Mouse (Mus musculus) layer of hippocampus, adult 2 months (tissue): ENCODE data around the gene Gm10518. TPM values are rescaled to one million over a fixed set of nuclear protein-coding genes. Genes with fewer than 3 reads are reported as not detected.

Experiments
- DNase-seq, 2 experiments: peaks; one replicate each; pipeline ENCODE4 v3.0.0; 2022; ENCODE audit warnings: low spot score in 2 of 2
- H3K27ac ChIP-seq: fragments of 200-600 bp; 2 replicates; pipeline ENCODE4 v1.8.1; 2022
- H3K4me3 ChIP-seq: fragments of 200-600 bp; 2 replicates; pipeline ENCODE4 v1.8.1; 2022; ENCODE audit warnings: mild to moderate bottlenecking
- CTCF ChIP-seq: fragments of 200-600 bp; conservative IDR thresholded peaks from 2 replicates; pipeline ENCODE4 v1.8.1; 2022; ENCODE audit warnings: antibody characterized with exemption, mild to moderate bottlenecking, moderate library complexity
- total RNA-seq, 2 experiments: library from RNA; stranded (reverse); gene quantifications; 2 replicates each; pipeline ENCODE4 v1.2.3; 2021

Gene Gm10518
- total RNA-seq, 2 experiments from 2014 or later, result not detected

DNA sequence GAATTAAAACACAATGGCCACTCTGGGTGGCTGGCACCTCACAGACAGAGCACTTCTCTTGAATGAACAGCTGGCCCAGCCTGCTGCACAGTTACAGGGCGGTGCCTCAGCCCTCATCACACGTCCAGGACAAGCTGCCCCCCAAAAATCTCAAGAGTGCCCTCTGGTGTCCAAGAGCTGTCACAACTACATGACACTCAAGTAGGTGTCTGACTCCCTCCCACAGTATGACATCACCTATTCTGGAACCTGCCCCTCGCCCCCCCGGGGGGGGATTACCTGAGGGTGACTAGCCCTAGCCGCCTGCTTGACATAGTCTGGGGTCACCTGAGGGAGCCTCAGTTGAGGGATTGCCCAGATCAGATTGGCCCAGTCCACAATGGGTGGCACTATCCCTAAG is 41.7 kb downstream of the Gm10518 start:
- peak; percentile 43 to 65 for DNase-seq
- Histone ChIP-seq H3K27ac (no peak overlapping the region), H3K4me3 (no peak overlapping the region)
- TF ChIP-seq CTCF, result peak; percentile 89

DNA sequence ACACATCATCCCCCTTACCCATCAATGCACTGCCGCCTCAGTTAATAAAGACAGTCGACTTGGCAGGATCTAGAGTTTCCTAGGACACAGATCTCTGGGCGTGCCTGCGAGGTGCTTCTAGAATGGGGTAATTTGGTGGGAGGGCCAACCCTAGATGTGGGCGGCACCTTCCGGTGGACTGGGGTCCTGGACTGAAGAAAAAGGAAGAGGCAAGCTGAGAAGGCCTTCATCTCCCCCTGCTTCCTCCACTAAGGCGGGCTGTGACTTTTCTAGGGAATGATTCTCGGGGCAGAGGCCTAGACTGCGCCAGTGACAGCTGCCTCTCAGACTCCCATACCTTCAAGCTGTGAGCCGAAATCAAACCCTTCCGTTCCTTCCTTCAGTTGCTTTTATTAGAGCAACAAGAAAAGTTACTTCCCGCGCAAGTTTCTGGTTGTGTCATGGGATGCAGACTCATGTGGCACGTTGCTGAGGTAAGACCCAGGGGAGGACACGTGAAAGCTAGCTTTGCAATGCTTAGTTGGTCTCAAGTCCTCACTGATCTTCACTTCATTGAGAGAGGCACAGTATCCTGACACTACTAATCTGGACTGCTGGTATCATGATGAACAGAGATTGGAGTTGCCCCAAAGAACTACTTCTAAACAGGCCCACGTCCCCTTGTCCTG is 42.8 kb downstream of the Gm10518 start:
- Histone ChIP-seq H3K27ac (no peak overlapping the region), H3K4me3 (no peak overlapping the region)
- no peak for DNase-seq
- no peak for TF ChIP-seq CTCF

DNA sequence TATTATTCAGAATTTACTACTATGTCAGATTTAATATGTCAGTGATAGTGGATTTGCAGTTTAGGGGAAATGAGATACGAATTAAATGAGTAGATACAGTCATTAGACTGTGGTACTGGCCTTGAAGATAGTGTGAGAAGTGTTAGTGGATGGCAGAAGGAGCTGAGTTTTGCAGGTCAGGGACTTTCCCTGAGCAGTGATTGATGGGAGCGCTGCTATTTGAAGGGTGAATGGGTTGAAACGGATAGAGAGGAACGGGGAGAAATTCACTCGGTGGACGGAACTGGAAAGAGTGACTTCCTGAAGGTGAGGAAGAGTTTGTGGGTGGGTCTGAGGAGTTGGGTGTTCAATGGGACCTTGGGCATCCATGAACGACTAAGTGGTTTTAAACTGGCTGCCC is 44.0 kb downstream of the Gm10518 start:
- Histone ChIP-seq H3K27ac (no peak overlapping the region), H3K4me3 (no peak overlapping the region)
- TF ChIP-seq CTCF, result no peak
- DNase-seq, result no peak

DNA sequence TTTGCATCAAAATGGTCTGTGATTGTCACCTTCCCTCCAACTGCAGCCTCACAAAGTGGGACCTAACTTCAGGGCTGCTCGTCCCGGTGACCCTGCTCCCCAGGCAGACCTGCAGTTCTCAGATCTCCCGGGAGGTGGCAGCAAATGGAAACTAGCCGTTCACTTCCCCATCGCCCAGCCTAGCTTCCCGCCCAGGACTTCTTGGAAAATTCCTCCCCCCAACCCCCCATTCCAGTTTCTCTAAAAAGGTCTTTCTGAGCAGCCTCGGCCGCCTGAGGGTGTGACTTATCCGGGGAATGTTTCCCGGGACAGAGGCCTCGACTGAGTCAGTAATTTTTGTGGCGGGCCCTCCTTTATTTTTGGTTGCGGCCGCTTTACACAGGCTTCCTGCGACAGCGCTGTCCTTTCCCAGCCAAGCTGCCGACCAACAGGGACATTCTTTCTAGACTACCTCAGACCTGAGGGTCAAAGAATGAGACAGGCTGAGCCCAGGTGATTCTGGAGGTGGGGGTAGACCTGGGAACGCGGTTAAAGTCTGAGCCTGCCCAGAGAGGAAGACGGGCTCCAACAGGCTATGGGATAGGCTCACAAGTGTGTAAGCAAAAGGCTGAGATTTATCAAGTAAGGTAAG is 44.7 kb downstream of the Gm10518 start:
- peak overlapping the region; percentile 51 for H3K4me3 ChIP-seq
- peak; percentile 95 for TF ChIP-seq CTCF
- H3K27ac ChIP-seq, result peak overlapping the region; percentile 67; the same call in 1 of the 2 replicates
- DNase-seq, result peak; percentile 74 to 89

DNA sequence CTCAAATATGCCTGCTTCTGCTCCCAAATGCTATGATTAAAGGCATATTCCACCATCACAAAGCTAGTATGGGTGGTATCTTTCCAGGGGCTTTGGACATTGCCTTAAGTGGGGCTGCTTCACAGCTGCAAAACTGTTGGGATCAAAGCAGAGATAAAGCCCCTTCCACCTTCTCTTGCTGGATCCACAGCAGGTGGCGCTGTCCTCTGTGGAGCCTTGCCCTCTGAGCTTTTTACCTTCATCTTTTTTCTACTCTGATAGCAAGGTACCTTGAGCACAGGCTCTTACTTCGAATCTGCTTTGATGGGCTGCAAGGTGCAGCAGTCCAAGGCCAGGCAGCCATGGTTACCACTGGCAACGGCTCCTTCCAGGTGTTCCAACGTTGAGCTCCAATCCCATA is 50.2 kb downstream of the Gm10518 start:
- peak; percentile 77 for TF ChIP-seq CTCF

More for the DNA sequence above, 50.2 kb downstream of the Gm10518 start:
- peak overlapping the region; percentile 82 for H3K27ac ChIP-seq
- DNase-seq, result no peak
- no peak overlapping the region for H3K4me3 ChIP-seq

Other genes starting within 250 kb of the Gm10518 start
- gene Sccpdh, start 135.2 kb upstream of the Gm10518 start, total RNA-seq, result 10 to 100 TPM; 54.6 to 56.1 TPM
- under 1 TPM; 0.13 to 0.20 TPM for gene Kif28, start 58.1 kb upstream of the Gm10518 start, total RNA-seq
- 10 to 100 TPM; 40.0 to 41.8 TPM for gene Ahctf1, start 304 bp downstream of the Gm10518 start, total RNA-seq
- gene Cdc42bpa, start 157.1 kb downstream of the Gm10518 start, total RNA-seq, result 100 to 1,000 TPM; 229 to 247 TPM